Mouse (Mus musculus): ENCODE data around the gene Unc93a. TPM values are rescaled to one million over a fixed set of nuclear protein-coding genes. Genes with fewer than 3 reads are reported as not detected.
"Not testable (repeated sequence)": the region's sequence is repeated elsewhere in the genome, so short reads cannot be mapped to it uniquely, and the experiment has no call there.

Gene Unc93a
- total RNA-seq, 2 experiments from 2014 or later = 0.17 TPM; not detected in 1

DNA sequence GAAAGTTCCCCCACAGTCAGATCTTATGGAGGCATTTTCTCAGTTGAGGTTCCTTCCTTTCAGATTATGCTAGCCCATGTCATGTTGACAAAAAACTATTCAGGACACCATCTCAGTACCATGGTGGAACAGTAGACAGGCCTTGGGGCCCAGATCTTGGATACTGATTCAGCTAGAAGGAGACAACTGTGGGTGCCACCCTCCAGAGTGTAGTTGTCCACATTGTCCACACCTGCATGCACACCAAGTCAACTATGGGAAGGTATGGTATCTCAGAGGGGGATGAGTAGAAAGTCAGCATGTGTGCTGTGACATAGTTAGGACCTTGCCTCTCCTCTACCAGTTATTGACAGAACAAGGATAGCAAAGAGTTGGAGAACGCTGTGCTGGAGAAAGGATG, 40.1 kb downstream of the Unc93a start:
- not testable (repeated sequence) for ATAC-seq (replicated peaks; ENCODE audit: poor library complexity)

DNA sequence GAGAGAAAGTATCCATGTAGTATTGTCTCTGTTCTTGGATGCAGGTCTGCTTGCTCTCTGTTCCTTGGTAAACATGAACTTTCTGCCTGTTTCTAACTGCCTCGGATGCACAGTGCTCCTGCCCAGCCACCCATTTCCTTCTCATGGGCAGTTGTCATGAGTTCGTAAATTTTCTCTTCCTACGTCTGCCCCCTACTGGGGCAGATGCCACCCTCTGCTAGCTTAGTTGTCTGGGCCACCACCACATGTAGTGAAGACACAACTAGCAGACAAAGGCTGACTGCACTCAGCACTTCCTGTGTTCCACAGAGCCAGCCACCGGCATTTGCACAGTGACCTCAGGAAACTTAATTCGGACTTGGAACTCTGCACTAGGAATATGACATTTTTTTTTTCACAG, 62.4 kb downstream of the Unc93a start:
- ATAC-seq (replicated peaks; ENCODE audit: poor library complexity) = peak; percentile 78

DNA sequence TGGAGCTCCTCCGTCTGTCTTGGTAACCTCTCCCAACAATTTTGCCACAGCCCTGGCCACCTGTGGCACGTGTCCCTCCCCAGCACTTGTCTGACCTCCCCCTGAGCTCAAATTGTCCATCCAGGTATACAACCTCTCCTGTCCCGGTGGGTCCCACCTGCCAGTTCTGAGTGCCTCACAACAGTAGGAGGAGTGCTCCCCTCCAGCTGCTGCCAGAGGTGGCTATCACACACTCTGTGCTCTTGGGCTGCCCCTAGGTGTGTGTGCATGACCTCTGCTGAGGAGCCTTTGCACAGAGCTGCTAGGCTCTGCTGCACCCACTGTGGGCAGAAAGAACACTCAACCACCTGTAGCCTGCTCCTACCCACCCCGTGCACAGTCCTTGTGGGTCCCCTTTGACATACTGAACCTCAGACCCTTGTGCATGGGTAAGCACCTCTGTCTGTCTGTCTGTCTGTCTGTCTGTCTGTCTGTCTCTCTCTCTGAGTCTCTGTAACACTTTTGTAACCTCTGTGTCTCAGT, 63.7 kb downstream of the Unc93a start:
- ATAC-seq (replicated peaks; ENCODE audit: poor library complexity) = not testable (repeated sequence)

DNA sequence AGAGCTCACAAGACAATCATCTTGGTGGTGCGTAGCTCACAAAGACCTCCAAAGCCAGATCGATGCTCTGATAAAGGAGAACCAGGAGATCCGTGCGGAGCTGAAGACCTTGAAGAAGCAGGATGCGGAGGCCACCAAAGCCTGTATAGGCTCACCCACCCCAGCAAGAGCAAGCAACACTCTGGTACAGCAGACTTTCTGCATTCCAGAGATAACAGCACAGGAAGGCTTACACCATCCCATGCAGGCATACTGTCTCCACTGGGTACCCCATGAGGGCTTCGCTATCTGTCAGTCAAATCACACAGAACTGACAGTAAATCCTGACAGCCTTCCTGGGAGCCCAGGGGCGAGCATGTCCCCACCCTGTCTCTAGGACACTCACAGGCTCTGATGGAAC, 68.7 kb downstream of the Unc93a start:
- not testable (repeated sequence) for ATAC-seq (replicated peaks; ENCODE audit: poor library complexity)

DNA sequence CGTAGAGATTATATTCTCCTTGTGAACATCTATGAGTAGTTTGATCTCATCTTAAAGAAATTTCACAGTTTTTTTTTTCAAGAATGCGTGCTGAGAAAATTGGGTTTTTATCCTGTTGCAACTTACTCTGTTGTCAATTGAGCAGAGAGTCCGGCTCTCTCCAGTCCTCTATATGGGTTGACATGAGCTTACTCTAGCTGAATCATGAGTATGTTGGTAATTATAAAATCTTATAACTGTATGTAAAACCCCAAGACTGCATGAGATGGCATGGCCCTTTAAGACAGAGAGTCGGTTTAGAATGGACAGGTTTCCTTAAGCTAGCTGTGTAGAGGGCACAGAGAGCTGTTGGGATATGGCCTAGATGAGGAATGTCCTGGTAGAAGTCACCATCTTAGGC, 70.8 kb downstream of the Unc93a start, which contains the start of gene Tcp10b:
Tcp10b (plus strand) TSS at position 301 of the 400 bp plus-strand sequence.
- ATAC-seq (replicated peaks; ENCODE audit: poor library complexity) = not testable (repeated sequence)

Other genes with a start within 250 kb of the Unc93a start
- 1.3 and 1.4 TPM in 2 replicates for gene Pnldc1, start 221.6 kb downstream of the Unc93a start, total RNA-seq (2015)
- gene Pnldc1, start 221.6 kb downstream of the Unc93a start, total RNA-seq (2017) = 3.5 TPM in 1 of 2 replicates, not detected in the other
- gene Tcp1, start 216.1 kb downstream of the Unc93a start, total RNA-seq (2015) = 568 and 575 TPM in 2 replicates
- 901 and 1,100 TPM in 2 replicates for gene Tcp1, start 216.1 kb downstream of the Unc93a start, total RNA-seq (2017)
- gene Mrpl18, start 215.5 kb downstream of the Unc93a start, total RNA-seq (2015) = 168 and 184 TPM in 2 replicates
- gene Mrpl18, start 215.5 kb downstream of the Unc93a start, total RNA-seq (2017) = 213 TPM in 2 replicates
- gene Acat3, start 191.2 kb downstream of the Unc93a start, total RNA-seq (2015) = 0.07 TPM in 1 of 2 replicates, not detected in the other
- gene Acat3, start 191.2 kb downstream of the Unc93a start, total RNA-seq (2017) = 0.30 and 0.54 TPM in 2 replicates
- 16.4 and 18.1 TPM in 2 replicates for gene Acat2, start 171.1 kb downstream of the Unc93a start, total RNA-seq (2015)
- 14.7 and 16.7 TPM in 2 replicates for gene Acat2, start 171.1 kb downstream of the Unc93a start, total RNA-seq (2017)
- gene Wtap, start 137.6 kb downstream of the Unc93a start, total RNA-seq (2015) = 115 TPM in 2 replicates
- 274 and 365 TPM in 2 replicates for gene Wtap, start 137.6 kb downstream of the Unc93a start, total RNA-seq (2017)
- gene Sod2, start 125.0 kb downstream of the Unc93a start, total RNA-seq (2015) = 118 and 119 TPM in 2 replicates
- gene Sod2, start 125.0 kb downstream of the Unc93a start, total RNA-seq (2017) = 69.0 and 77.7 TPM in 2 replicates
- gene Gpr31b, start 79.5 kb downstream of the Unc93a start, total RNA-seq (2015) = 0.91 TPM in 1 of 2 replicates, not detected in the other
- 0.41 TPM in 1 of 2 replicates, not detected in the other for gene Gpr31b, start 79.5 kb downstream of the Unc93a start, total RNA-seq (2017)
- gene Tcp10b, start 70.7 kb downstream of the Unc93a start, total RNA-seq (2015) = 0.15 and 0.99 TPM in 2 replicates
- 0.44 TPM in 1 of 2 replicates, not detected in the other for gene Tcp10b, start 70.7 kb downstream of the Unc93a start, total RNA-seq (2017)
- gene Smok2a, start 89.4 kb upstream of the Unc93a start, total RNA-seq (2015) = not detected in 2 replicates
- not detected in 2 replicates for gene Smok2a, start 89.4 kb upstream of the Unc93a start, total RNA-seq (2017)
- not detected in 2 replicates for gene Smok2b, start 98.4 kb upstream of the Unc93a start, total RNA-seq (2015)
- gene Smok2b, start 98.4 kb upstream of the Unc93a start, total RNA-seq (2017) = not detected in 2 replicates
- not detected in 2 replicates for gene Tcp10c, start 222.8 kb upstream of the Unc93a start, total RNA-seq (2015)
- not detected in 2 replicates for gene Tcp10c, start 222.8 kb upstream of the Unc93a start, total RNA-seq (2017)

Data from megakaryocyte progenitor cell, adult 5-6 weeks (primary cell).